Mouse (Mus musculus) right cerebral cortex, postnatal 14 days (tissue): ENCODE measurements around the gene Ranbp1.

Experiments
- DNase-seq: peaks from one replicate; pipeline ENCODE4 v3.0.0; 2022

Gene Ranbp1

GRCm38 (mm10) chr16:18233919-18234670 lies 14.4 kb downstream of the Ranbp1 start:
- no peak for DNase-seq

- no peak for DNase-seq
These were observed 15.1 kb downstream of the Ranbp1 start for GRCm38 (mm10) chr16:18233451-18233850.

- no peak for DNase-seq
These were observed 17.1 kb downstream of the Ranbp1 start for GRCm38 (mm10) chr16:18231451-18231850.

GRCm38 (mm10) chr16:18231047-18231446 lies 17.5 kb downstream of the Ranbp1 start:
- DNase-seq = no peak

GRCm38 (mm10) chr16:18230617-18231016 lies 17.9 kb downstream of the Ranbp1 start:
- no peak for DNase-seq

GRCm38 (mm10) chr16:18229622-18230021 lies 18.9 kb downstream of the Ranbp1 start:
- DNase-seq = peak; percentile 88

- no peak for DNase-seq
These were observed 19.7 kb downstream of the Ranbp1 start for GRCm38 (mm10) chr16:18228856-18229255.

- no peak for DNase-seq
These were observed 20.6 kb downstream of the Ranbp1 start for GRCm38 (mm10) chr16:18227897-18228422.

GRCm38 (mm10) chr16:18227187-18227586 lies 21.3 kb downstream of the Ranbp1 start:
- no peak for DNase-seq

GRCm38 (mm10) chr16:18222188-18222587 lies 26.3 kb downstream of the Ranbp1 start:
- no peak for DNase-seq

GRCm38 (mm10) chr16:18221543-18221898 lies 27.0 kb downstream of the Ranbp1 start:
- no peak for DNase-seq

- no peak for DNase-seq
These were observed 27.5 kb downstream of the Ranbp1 start for GRCm38 (mm10) chr16:18220856-18221542.

GRCm38 (mm10) chr16:18220001-18220400 lies 28.5 kb downstream of the Ranbp1 start:
- DNase-seq = peak; percentile 66

- DNase-seq = no peak
These were observed 29.9 kb downstream of the Ranbp1 start for GRCm38 (mm10) chr16:18218580-18218996.

GRCm38 (mm10) chr16:18217579-18217978 lies 31.0 kb downstream of the Ranbp1 start, which contains the start of gene Ccdc188:
Gene Ccdc188, plus strand, starts transcription at chr16:18217879.
- DNase-seq = no peak

- DNase-seq = no peak
These were observed 33.7 kb downstream of the Ranbp1 start for GRCm38 (mm10) chr16:18214858-18215257.

GRCm38 (mm10) chr16:18213689-18214088 lies 34.8 kb downstream of the Ranbp1 start:
- DNase-seq = peak; percentile 82

GRCm38 (mm10) chr16:18211417-18212171 lies 36.9 kb downstream of the Ranbp1 start:
- peak; percentile 98 for DNase-seq

GRCm38 (mm10) chr16:18210701-18211416 lies 37.7 kb downstream of the Ranbp1 start:
- DNase-seq = peak; percentile 77

- DNase-seq = no peak
These were observed 45.0 kb downstream of the Ranbp1 start for GRCm38 (mm10) chr16:18203430-18204091.

- DNase-seq = no peak
These were observed 46.5 kb downstream of the Ranbp1 start for GRCm38 (mm10) chr16:18202061-18202460.

- DNase-seq = no peak
These were observed 46.9 kb downstream of the Ranbp1 start for GRCm38 (mm10) chr16:18201620-18202019.
